Mouse (Mus musculus) CH12.LX (cell line): ENCODE data around the gene Fam20c.

ENCODE experiments used
- CTCF ChIP-seq, 2 experiments: IDR thresholded peaks in 1 of 2; conservative IDR thresholded peaks in 1 of 2; 2 replicates each; pipeline ENCODE4 v1.5.1; 2011 to 2012; ENCODE audit warnings: low read depth in 2 of 2, low read length in 2 of 2, improper control_type of control experiment in 1 of 2, inconsistent platforms in 1 of 2, mild to moderate bottlenecking in 1 of 2, moderate library complexity in 1 of 2
- TCF12 ChIP-seq: IDR thresholded peaks from 2 replicates; pipeline ENCODE4 v1.6.1; 2014; ENCODE audit warnings: low read depth, mild to moderate bottlenecking, inconsistent platforms, low read length, improper control_type of control experiment
- USF1 ChIP-seq: IDR thresholded peaks from 2 replicates; pipeline ENCODE4 v1.6.1; 2014; ENCODE audit warnings: low read depth, mild to moderate bottlenecking, inconsistent platforms, low read length, improper control_type of control experiment

GRCm38 (mm10) chr5:138776346-138776745 is 22.0 kb downstream of the Fam20c start:
- TF ChIP-seq CTCF (conservative IDR thresholded peaks at IDR 0.05 in 1 of 2, IDR thresholded peaks at IDR 0.05 in 1 of 2; ENCODE audit: low read depth in 2 of 2, low read length in 2 of 2) (no peak), TCF12 (no peak), USF1 (no peak)
